Mouse (Mus musculus) neural tube, embryonic 13.5 days (tissue): ENCODE measurements around the gene Parm1. TPM values are rescaled to one million over a fixed set of nuclear protein-coding genes. Genes with fewer than 3 reads are reported as not detected.

Experiments
- ATAC-seq: fragments of 200-750 bp; cut with Nextera tagmentation; 2 replicates; pipeline ENCODE4 v1.8.0; 2017; ENCODE audit warnings: low read depth, mild to moderate bottlenecking, moderate TSS enrichment, moderate library complexity
- H3K27ac ChIP-seq: fragments of 300-500 bp; sonication (generic); replicated peaks from 2 replicates; pipeline ENCODE4 v1.5.1; 2015; ENCODE audit warnings: moderate library complexity, mild to moderate bottlenecking, inconsistent platforms
- H3K27me3 ChIP-seq: fragments of 300-500 bp; sonication (generic); 2 replicates; pipeline ENCODE4 v1.6.1; 2015; ENCODE audit warnings: mild to moderate bottlenecking, inconsistent platforms
- H3K36me3 ChIP-seq: fragments of 300-500 bp; sonication (generic); 2 replicates; pipeline ENCODE4 v1.6.1; 2015; ENCODE audit warnings: mild to moderate bottlenecking, inconsistent platforms
- H3K4me1 ChIP-seq: fragments of 300-500 bp; sonication (generic); replicated peaks from 2 replicates; pipeline ENCODE4 v1.6.1; 2015; ENCODE audit warnings: inconsistent platforms
- H3K4me2 ChIP-seq: fragments of 300-500 bp; sonication (generic); 2 replicates; pipeline ENCODE4 v1.6.1; 2015; ENCODE audit warnings: inconsistent platforms, mild to moderate bottlenecking, moderate library complexity
- H3K4me3 ChIP-seq: fragments of 300-500 bp; sonication (generic); 2 replicates; pipeline ENCODE4 v1.5.1; 2015; ENCODE audit warnings: mild to moderate bottlenecking, inconsistent platforms
- H3K9ac ChIP-seq: fragments of 300-500 bp; sonication (generic); 2 replicates; pipeline ENCODE4 v1.6.1; 2015; ENCODE audit warnings: moderate library complexity, mild to moderate bottlenecking, inconsistent platforms
- H3K9me3 ChIP-seq: fragments of 300-500 bp; sonication (generic); 2 replicates; pipeline ENCODE4 v1.6.1; 2016; ENCODE audit warnings: inconsistent platforms
- WGBS: fragments of 180-500 bp; shearing (Covaris S2); methylation state at CpG from one replicate; pipeline ENCODE4 v1.1.7; 2015; 5-methylcytosine and 5-hydroxymethylcytosine counted together
- polyA plus RNA-seq: library from polyadenylated mRNA; unstranded; fragments of >200 nt; fragmentation: Nextera tagmentation; extraction: Ambion mirVana; gene quantifications from 2 replicates; pipeline ENCODE4 v1.2.1, GENCODE M21; 2015

The Parm1 gene
- polyA plus RNA-seq, 1 experiment from 2014 or later, result 7.1 TPM

DNA sequence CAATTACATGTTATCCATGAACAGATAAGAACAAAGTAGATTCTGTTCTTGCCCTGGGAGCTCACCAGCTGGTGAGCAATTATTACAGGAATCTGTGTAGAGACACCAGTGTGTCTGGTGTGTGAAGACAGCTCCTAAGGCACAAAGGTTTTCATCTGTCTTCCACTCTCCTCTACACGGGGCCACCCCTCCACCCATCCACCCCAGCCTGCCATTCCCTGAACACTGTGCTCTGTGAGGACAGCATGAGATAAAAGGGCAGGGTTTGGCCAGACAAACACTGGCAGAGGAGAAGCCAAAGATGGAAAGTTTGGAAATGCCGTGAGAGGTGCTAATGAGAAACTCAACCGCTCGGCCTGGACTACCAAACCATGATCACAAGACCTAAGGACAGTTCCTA is 151.8 kb downstream of the Parm1 start:
- 87% methylated on average over 4 of the region's 4 CpGs for WGBS
- no peaks in the 10 kb centered on the region for H3K9me3 ChIP-seq
- H3K4me1 ChIP-seq, result no peaks in the 10 kb centered on the region
- ATAC-seq, result no peak
- H3K9ac ChIP-seq, result no peak overlapping the region
- H3K27me3 ChIP-seq, result no peaks in the 10 kb centered on the region
- no peak overlapping the region for H3K4me3 ChIP-seq
- no peak overlapping the region for H3K4me2 ChIP-seq
- no peaks in the 10 kb centered on the region for H3K36me3 ChIP-seq
- no peak overlapping the region for H3K27ac ChIP-seq

Other genes starting within 250 kb of the Parm1 start
- gene Btc, start 114.6 kb upstream of the Parm1 start, polyA plus RNA-seq, result not detected in 2 replicates